Mouse (Mus musculus) lung, postnatal 14 days (tissue): ENCODE data around the gene Mapk14.
"Not testable (repeated sequence)": the region's sequence is repeated elsewhere in the genome, so short reads cannot be mapped to it uniquely, and the experiment has no call there.

Source experiments
- DNase-seq: peaks from one replicate; pipeline ENCODE4 v3.0.0; 2021

The Mapk14 gene

GRCm38 (mm10) chr17:28698672-28699071, 7.5 kb downstream of the Mapk14 start:
- DNase-seq = no peak

- DNase-seq = no peak
These were observed 8.7 kb downstream of the Mapk14 start for GRCm38 (mm10) chr17:28699789-28700188.

- no peak for DNase-seq
These were observed 10.0 kb downstream of the Mapk14 start for GRCm38 (mm10) chr17:28701171-28701570.

GRCm38 (mm10) chr17:28701737-28702136, 10.6 kb downstream of the Mapk14 start:
- no peak for DNase-seq

- no peak for DNase-seq
These were observed 11.5 kb downstream of the Mapk14 start for GRCm38 (mm10) chr17:28702646-28703045.

GRCm38 (mm10) chr17:28706697-28707096, 15.6 kb downstream of the Mapk14 start:
- no peak for DNase-seq

- DNase-seq = no peak
These were observed 16.1 kb downstream of the Mapk14 start for GRCm38 (mm10) chr17:28707136-28707627.

GRCm38 (mm10) chr17:28707816-28708215, 16.7 kb downstream of the Mapk14 start:
- no peak for DNase-seq

GRCm38 (mm10) chr17:28708989-28709388, 17.9 kb downstream of the Mapk14 start:
- DNase-seq = no peak

GRCm38 (mm10) chr17:28709552-28710290, 18.6 kb downstream of the Mapk14 start:
- DNase-seq = no peak

- DNase-seq = no peak
These were observed 19.2 kb downstream of the Mapk14 start for GRCm38 (mm10) chr17:28710291-28710688.

GRCm38 (mm10) chr17:28711237-28711636, 20.1 kb downstream of the Mapk14 start:
- no peak for DNase-seq

GRCm38 (mm10) chr17:28712305-28712704, 21.2 kb downstream of the Mapk14 start:
- DNase-seq = no peak

- no peak for DNase-seq
These were observed 22.9 kb downstream of the Mapk14 start for GRCm38 (mm10) chr17:28714006-28714405.

- DNase-seq = no peak
These were observed 24.9 kb downstream of the Mapk14 start for GRCm38 (mm10) chr17:28715832-28716548.

- no peak for DNase-seq
These were observed 26.4 kb downstream of the Mapk14 start for GRCm38 (mm10) chr17:28717535-28717934.

- DNase-seq = no peak
These were observed 34.7 kb downstream of the Mapk14 start, which contains the start of gene AC170998.1 for GRCm38 (mm10) chr17:28725783-28726182. TSS of gene AC170998.1 (plus strand) at chr17:28726083.

- not testable (repeated sequence) for DNase-seq
These were observed 36.4 kb downstream of the Mapk14 start for GRCm38 (mm10) chr17:28727511-28727910.

GRCm38 (mm10) chr17:28735317-28736105, 44.4 kb downstream of the Mapk14 start:
- no peak for DNase-seq

- no peak for DNase-seq
These were observed 45.4 kb downstream of the Mapk14 start for GRCm38 (mm10) chr17:28736486-28736885.

GRCm38 (mm10) chr17:28737973-28738372, 46.8 kb downstream of the Mapk14 start:
- no peak for DNase-seq

GRCm38 (mm10) chr17:28739244-28739643, 48.1 kb downstream of the Mapk14 start:
- no peak for DNase-seq
